Mouse (Mus musculus): ENCODE measurements around the gene Slc22a23.

DNA sequence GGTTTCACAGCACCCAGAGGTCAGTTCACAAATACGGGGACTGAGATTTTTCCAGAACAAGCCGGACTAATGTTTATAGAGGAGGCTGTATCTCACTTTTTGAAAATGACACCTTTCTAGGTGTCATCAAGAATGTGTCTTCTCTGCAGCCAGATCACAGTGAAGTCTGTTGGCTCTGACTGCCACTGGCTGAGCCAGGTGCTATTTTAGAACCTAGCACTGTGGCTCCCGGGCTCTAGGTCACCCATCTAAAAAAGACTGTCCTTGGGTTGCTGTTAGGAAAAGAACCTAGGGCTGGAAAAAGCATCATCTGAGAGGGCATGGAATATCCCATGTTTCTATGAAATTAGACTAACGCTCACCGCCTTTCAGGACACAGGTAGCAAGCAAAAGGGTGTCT is 10.7 kb upstream of the Slc22a23 start:
- TF ChIP-seq MYC (IDR thresholded peaks at IDR 0.05; ENCODE audit: low read depth, low read length) (no peak), POLR2AphosphoS2 (IDR thresholded peaks at IDR 0.05; ENCODE audit: low read depth, low read length) (no peak), MXI1 (IDR thresholded peaks at IDR 0.05; ENCODE audit: low read depth, low read length) (no peak), CTCF (conservative IDR thresholded peaks at IDR 0.05 in 1 of 2, IDR thresholded peaks at IDR 0.05 in 1 of 2; ENCODE audit: low read depth in 2 of 2, low read length in 2 of 2) (no peak), MAFK (IDR thresholded peaks at IDR 0.05; ENCODE audit: insufficient replicate concordance, low read length) (no peak), TCF12 (IDR thresholded peaks at IDR 0.05; ENCODE audit: low read depth, low read length) (no peak), E2F4 (IDR thresholded peaks at IDR 0.05; ENCODE audit: insufficient replicate concordance, low read depth, low read length) (no peak), JUND (conservative IDR thresholded peaks at IDR 0.05; ENCODE audit: low read depth, low read length) (no peak), USF2 (conservative IDR thresholded peaks at IDR 0.05; ENCODE audit: low read depth, low read length) (no peak), NRF1 (IDR thresholded peaks at IDR 0.05; ENCODE audit: low read depth, low read length) (no peak)
